Mouse (Mus musculus) thymus, postnatal 0 days (tissue): ENCODE data around the gene Pan2. TPM values are rescaled to one million over a fixed set of nuclear protein-coding genes. Genes with fewer than 3 reads are reported as not detected.

Source experiments
- DNase-seq: peaks from one replicate; pipeline ENCODE4 v3.0.0-alpha.2; 2015; ENCODE audit warnings: low spot score
- polyA plus RNA-seq: library from polyadenylated mRNA; unstranded; fragments of >200 nt; fragmentation: Nextera tagmentation; extraction: Ambion mirVana; gene quantifications from 2 replicates; pipeline ENCODE4 v1.2.1, GENCODE M21; 2015

Pan2 gene
- polyA plus RNA-seq, 1 experiment from 2014 or later: 31.8 TPM

DNA sequence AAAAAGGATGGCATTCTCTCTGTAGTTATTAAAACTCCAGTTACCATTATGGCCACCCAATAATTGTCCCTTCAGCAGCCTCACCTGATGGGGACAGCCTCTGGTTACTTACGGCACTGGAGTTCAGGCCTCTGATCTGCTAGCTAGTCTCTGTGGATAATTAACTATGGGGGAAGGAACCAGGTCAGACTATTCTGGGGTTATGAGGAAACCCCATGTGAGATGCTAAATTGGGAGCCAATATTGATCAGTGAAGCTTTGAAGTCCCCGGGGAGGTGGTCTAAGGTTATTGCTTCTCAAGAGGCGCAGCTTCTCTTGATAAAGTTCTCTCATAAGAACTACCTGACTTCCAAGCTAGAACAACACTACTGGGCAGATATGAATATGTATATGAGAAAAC lies 33.1 kb downstream of the Pan2 start:
- no peak for DNase-seq

DNA sequence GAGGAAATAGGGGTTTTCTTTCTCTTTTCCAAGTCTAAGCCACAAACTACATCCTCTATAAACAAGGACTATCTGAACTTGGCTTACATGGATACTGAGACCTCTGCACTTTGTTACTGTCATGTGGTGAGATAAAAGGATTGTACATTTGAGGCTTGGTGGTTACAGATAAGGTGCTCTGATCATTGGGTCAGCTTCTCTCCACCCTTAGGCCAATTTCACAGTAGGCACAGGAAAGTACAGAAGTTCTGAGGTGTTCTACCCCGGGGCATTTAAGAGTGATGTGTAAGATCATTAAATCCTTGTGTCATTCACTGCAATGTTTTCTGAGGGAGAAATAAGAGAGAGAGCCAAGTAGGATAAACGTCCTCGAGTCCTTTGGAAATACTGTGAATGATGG lies 33.5 kb downstream of the Pan2 start:
- no peak for DNase-seq

GRCm38 (mm10) chr10:128337306-128338181 lies 34.4 kb downstream of the Pan2 start, which contains the start of gene Cs:
Gene Cs, plus strand, starts transcription at chr10:128337734.
- DNase-seq: peak; percentile 97

GRCm38 (mm10) chr10:128338415-128338814 lies 35.3 kb downstream of the Pan2 start:
- no peak for DNase-seq

- DNase-seq: no peak
Observed at GRCm38 (mm10) chr10:128338948-128339347, 35.8 kb downstream of the Pan2 start.

DNA sequence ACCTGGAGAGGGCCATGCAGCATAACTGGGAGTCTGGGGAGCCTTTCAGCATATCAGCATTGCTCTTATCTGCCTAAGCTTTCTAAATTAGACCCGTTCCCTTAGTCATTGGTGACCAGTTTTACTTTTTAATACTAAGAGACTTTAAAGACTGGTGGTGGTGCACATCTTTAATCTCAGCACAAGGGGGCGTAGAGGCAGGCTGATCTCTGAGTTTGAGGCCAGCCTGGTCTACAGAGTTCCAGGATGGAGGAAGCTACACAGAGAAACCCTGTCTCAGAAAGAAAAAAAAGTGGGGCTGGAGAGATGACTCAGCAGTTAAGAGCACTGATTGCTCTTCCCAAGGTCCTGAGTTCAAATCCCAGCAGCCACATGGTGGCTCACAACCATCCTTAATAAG lies 37.1 kb downstream of the Pan2 start:
- peak; percentile 34 for DNase-seq

GRCm38 (mm10) chr10:128343436-128343835 lies 40.3 kb downstream of the Pan2 start:
- no peak for DNase-seq

- DNase-seq: peak; percentile 89
Observed at GRCm38 (mm10) chr10:128344568-128345275, 41.6 kb downstream of the Pan2 start.

DNA sequence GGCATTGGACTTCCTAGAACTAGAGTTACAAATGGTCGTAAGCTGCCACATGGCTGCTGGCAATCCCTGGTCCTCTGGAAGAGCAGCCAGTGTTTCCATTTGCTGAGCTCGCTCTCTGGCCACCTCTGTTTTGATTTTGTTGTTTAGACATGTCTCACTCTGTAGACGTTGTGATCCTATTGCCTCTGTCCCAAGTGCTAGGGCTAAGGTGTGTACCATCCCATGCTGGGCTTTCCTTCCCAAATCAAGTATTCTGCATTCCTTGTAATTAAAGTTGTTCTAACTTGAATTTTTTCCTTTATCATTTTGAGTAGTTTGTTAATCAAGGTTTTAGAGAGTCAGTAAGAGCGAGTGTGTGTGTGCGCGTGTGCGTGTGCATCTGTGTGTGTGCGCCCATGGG lies 44.4 kb downstream of the Pan2 start:
- DNase-seq: no peak

DNA sequence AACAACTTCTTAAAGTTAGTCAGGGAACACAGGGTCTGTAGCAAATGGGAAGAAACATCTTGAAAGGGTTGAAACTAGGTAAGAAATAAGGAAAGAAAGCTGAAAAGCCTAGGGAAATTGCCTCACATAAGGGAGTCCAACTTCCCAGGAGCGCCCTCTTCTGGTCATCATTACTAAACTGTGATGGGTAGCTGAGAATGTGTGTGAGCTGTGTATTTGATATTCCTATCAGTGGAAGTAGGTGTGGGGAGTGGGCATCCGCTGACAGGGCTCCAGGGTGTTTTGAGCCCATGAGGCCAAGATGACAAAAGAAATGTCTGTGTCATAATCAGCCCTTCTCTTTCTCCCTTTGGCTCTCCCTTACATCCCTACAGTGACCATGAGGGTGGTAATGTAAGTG lies 55.7 kb downstream of the Pan2 start:
- DNase-seq: peak; percentile 67

- DNase-seq: no peak
Observed at GRCm38 (mm10) chr10:128359226-128359625, 56.1 kb downstream of the Pan2 start.

DNA sequence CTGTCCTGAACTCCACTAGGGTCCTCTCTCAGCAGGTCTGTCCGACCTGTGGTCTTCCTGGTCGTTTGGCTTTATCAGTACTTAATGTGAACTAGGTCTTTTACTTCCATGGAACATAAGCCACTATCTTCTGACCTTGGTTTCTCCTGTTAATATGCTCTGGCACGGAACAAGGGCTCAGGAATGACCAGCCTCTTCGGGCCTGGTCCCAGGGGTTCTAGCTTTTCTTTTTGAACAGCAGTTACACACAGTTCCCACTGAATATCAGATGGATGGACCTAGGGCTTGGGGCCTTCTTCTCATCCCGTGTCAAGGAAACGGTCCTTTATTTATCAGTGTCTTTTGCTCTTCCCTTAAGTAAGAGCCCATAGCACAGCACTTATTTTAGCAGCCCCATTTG lies 58.7 kb downstream of the Pan2 start:
- DNase-seq: no peak

DNA sequence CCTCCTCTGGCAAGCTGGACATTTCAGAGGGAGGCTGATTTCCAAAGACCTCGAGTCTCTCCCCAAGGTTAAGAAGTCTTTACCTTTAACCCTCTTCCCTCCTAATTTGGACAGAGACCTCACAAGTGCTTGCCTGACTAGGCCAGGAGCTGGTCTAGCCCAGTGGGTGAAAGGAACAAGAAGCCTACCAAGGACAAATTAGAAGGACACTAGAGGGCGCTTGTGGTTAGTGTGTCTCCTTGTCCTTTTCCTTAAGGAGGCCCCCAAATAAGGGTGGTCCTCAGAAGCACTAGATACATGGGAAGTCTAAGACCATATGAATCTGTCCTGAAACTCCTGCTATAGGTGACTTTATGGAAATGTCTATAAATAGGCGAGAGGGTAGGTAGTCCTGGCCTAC lies 59.4 kb downstream of the Pan2 start:
- peak; percentile 23 for DNase-seq

- no peak for DNase-seq
Observed at GRCm38 (mm10) chr10:128367899-128368401, 64.8 kb downstream of the Pan2 start.

GRCm38 (mm10) chr10:128368402-128369217 lies 65.5 kb downstream of the Pan2 start, which contains the start of gene Coq10a:
Gene Coq10a, minus strand, starts transcription at chr10:128368997.
- DNase-seq: peak; percentile 91

DNA sequence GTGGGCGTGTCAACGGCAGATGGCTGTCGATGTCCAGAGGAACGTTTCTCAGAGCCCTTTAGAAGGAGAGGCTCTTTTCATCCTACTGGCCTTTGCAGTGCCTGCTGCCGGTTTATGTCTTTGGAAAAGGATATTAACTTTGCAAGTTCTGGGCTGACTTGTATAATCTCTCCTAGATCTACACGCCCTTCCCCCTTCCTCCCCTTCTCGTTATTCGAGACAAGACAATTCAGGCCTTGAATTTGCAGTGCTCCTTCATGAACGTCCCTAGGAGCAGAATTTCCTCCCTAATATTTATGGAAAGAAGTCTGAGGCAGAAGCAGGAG lies 66.0 kb downstream of the Pan2 start:
- no peak for DNase-seq

DNA sequence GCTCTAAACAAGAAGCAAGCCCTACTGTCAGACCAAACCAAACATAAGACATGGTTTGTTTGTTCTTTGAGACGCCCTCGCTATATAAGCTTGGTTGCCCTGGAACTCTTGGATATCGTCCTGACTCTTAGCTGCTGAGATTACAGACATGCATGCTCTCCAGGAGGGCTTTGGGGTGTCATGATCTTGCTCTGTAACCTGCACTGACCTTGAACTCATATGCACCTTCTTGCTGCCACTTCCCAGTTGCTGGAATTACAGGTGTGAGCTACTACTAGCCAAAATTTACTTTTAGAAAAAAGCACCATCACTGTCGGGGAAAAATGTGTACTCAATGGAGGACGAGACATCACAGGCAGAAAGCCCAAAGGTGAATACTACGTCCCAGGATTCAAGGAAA lies 66.5 kb downstream of the Pan2 start:
- no peak for DNase-seq

GRCm38 (mm10) chr10:128370021-128370420 lies 66.9 kb downstream of the Pan2 start:
- no peak for DNase-seq

GRCm38 (mm10) chr10:128370601-128371000 lies 67.5 kb downstream of the Pan2 start:
- DNase-seq: no peak
